Mouse (Mus musculus) kidney, adult 2 months (tissue): Measurements from ENCODE around the gene Ap5b1. TPM values are rescaled to one million over a fixed set of nuclear protein-coding genes. Genes with fewer than 3 reads are reported as not detected.

Source experiments
- DNase-seq: peaks from one replicate; pipeline ENCODE4 v3.0.0; 2021
- H3K27ac ChIP-seq: fragments of 200-500 bp; 2 replicates; pipeline ENCODE4 v1.5.1; 2012; ENCODE audit warnings: low read depth, low read length, control low read depth, inconsistent platforms; ENCODE audit not compliant: insufficient read depth
- H3K27me3 ChIP-seq: fragments of 200-500 bp; replicated peaks from 2 replicates; pipeline ENCODE4 v1.6.1; 2012; ENCODE audit warnings: mild to moderate bottlenecking, moderate library complexity, low read length, inconsistent platforms; ENCODE audit not compliant: control insufficient read depth, insufficient read depth
- H3K36me3 ChIP-seq: fragments of 200-500 bp; 2 replicates; pipeline ENCODE4 v1.6.1; 2012; ENCODE audit warnings: mild to moderate bottlenecking, moderate library complexity, low read length, inconsistent platforms; ENCODE audit not compliant: control insufficient read depth, insufficient read depth
- H3K4me1 ChIP-seq: fragments of 200-500 bp; 2 replicates; pipeline ENCODE4 v1.6.1; 2011; ENCODE audit warnings: low read length; ENCODE audit not compliant: control insufficient read depth, insufficient read depth
- H3K4me3 ChIP-seq: fragments of 200-500 bp; 2 replicates; pipeline ENCODE4 v1.5.1; 2011; ENCODE audit warnings: mild to moderate bottlenecking, low read depth, low read length, control low read depth; ENCODE audit not compliant: insufficient read depth
- CTCF ChIP-seq: fragments of 200-500 bp; conservative IDR thresholded peaks from 2 replicates; pipeline ENCODE4 v1.5.1; 2011; ENCODE audit warnings: low read depth, mild to moderate bottlenecking, control low read depth, low read length, moderate library complexity, mixed read lengths; ENCODE audit not compliant: insufficient read depth, insufficient read length
- POLR2A ChIP-seq: fragments of 200-500 bp; IDR thresholded peaks from one replicate; pipeline ENCODE4 v1.6.1; 2011; ENCODE audit warnings: low read depth, low read length, control low read depth
- WGBS: fragments of 180-500 bp; shearing (Covaris S2); methylation state at CpG from one replicate; pipeline ENCODE4 v1.1.7; 2018; 5-methylcytosine and 5-hydroxymethylcytosine counted together
- polyA plus RNA-seq: library from polyadenylated mRNA; depleted of rRNA; stranded (reverse); fragments of >200 nt; gene quantifications from 2 replicates; pipeline ENCODE4 v1.2.3, GENCODE M21; 2012

Gene Ap5b1
- polyA plus RNA-seq, 1 experiment: 10.2 TPM

GRCm38 (mm10) chr19:5601752-5602541 is 34.1 kb downstream of the Ap5b1 start, which contains the start of gene Rnaseh2c:
TSS of gene Rnaseh2c (plus strand) at chr19:5601873.
- no peaks in the 10 kb centered on the region for H3K36me3 ChIP-seq
- WGBS: under 1% methylated on average over 64 of the region's 64 CpGs
- TF ChIP-seq CTCF: no peak
- TF ChIP-seq POLR2A: no peak
- peak; percentile 86 for DNase-seq
- peak within 1 kb of the TSS; percentile 74 for H3K4me3 ChIP-seq
- H3K4me1 ChIP-seq: peaks cover 5% of the 10 kb centered on the region; the same call in 1 of the 2 replicates
- peak within 1 kb of the TSS; percentile 10; the same call in 1 of the 2 replicates for H3K27ac ChIP-seq
- H3K27me3 ChIP-seq: no peaks in the 10 kb centered on the region

- DNase-seq: no peak
- 82% methylated on average over 7 of the region's 7 CpGs for WGBS
- Histone ChIP-seq H3K36me3 (no peaks in the 10 kb centered on the region), H3K27me3 (no peaks in the 10 kb centered on the region), H3K27ac (no peak overlapping the region), H3K4me1 (peaks cover 5% of the 10 kb centered on the region; the same call in 1 of the 2 replicates), H3K4me3 (no peak overlapping the region)
- TF ChIP-seq POLR2A (no peak), CTCF (no peak)
Observed at GRCm38 (mm10) chr19:5603664-5604063, 35.8 kb downstream of the Ap5b1 start.

GRCm38 (mm10) chr19:5605126-5605525 is 37.3 kb downstream of the Ap5b1 start:
- Histone ChIP-seq H3K27ac (no peak overlapping the region), H3K4me1 (peaks cover 7% of the 10 kb centered on the region; the same call in 1 of the 2 replicates), H3K4me3 (no peak overlapping the region), H3K36me3 (no peaks in the 10 kb centered on the region), H3K27me3 (no peaks in the 10 kb centered on the region)
- no peak for TF ChIP-seq CTCF
- no peak for TF ChIP-seq POLR2A
- whole genome bisulfite sequencing: 87% methylated on average over 7 of the region's 7 CpGs
- DNase-seq: no peak

- no peaks in the 10 kb centered on the region for H3K27me3 ChIP-seq
- TF ChIP-seq POLR2A: no peak
Observed at GRCm38 (mm10) chr19:5606196-5606595, 38.4 kb downstream of the Ap5b1 start.

GRCm38 (mm10) chr19:5607705-5608410 is 40.0 kb downstream of the Ap5b1 start:
- DNase-seq: no peak
- H3K36me3 ChIP-seq: no peaks in the 10 kb centered on the region
- 94% methylated on average over 26 of the region's 26 CpGs for WGBS
- H3K27ac ChIP-seq: no peak overlapping the region
- no peak for TF ChIP-seq POLR2A
- no peak for TF ChIP-seq CTCF
- H3K4me3 ChIP-seq: no peak overlapping the region
- peaks cover 6% of the 10 kb centered on the region; the same call in 1 of the 2 replicates for H3K4me1 ChIP-seq
- no peaks in the 10 kb centered on the region for H3K27me3 ChIP-seq

More at GRCm38 (mm10) chr19:5606196-5606595, 38.4 kb downstream of the Ap5b1 start:
- H3K27ac ChIP-seq: no peak overlapping the region
- no peak for DNase-seq
- H3K4me1 ChIP-seq: peaks cover 11% of the 10 kb centered on the region; the same call in 1 of the 2 replicates
- 75% methylated on average over 8 of the region's 8 CpGs for WGBS
- no peaks in the 10 kb centered on the region for H3K36me3 ChIP-seq
- H3K4me3 ChIP-seq: no peak overlapping the region

- DNase-seq: no peak
- H3K27ac ChIP-seq: no peak overlapping the region
- TF ChIP-seq CTCF: no peak
- TF ChIP-seq POLR2A: no peak
- WGBS: 94% methylated on average over 13 of the region's 13 CpGs
- H3K4me1 ChIP-seq: peaks cover 6% of the 10 kb centered on the region; the same call in 1 of the 2 replicates
- no peak overlapping the region for H3K4me3 ChIP-seq
- H3K27me3 ChIP-seq: no peaks in the 10 kb centered on the region
- no peaks in the 10 kb centered on the region for H3K36me3 ChIP-seq
Observed at GRCm38 (mm10) chr19:5608707-5609106, 40.9 kb downstream of the Ap5b1 start.

GRCm38 (mm10) chr19:5609171-5609546 is 41.3 kb downstream of the Ap5b1 start:
- DNase-seq: no peak
- H3K4me3 ChIP-seq: peak overlapping the region; percentile 57
- 41% methylated on average over 10 of the region's 10 CpGs for WGBS
- no peaks in the 10 kb centered on the region for H3K27me3 ChIP-seq
- H3K27ac ChIP-seq: peak overlapping the region; percentile 41; the same call in 1 of the 2 replicates
- no peak for TF ChIP-seq CTCF
- TF ChIP-seq POLR2A: no peak
- peaks cover 6% of the 10 kb centered on the region; the same call in 1 of the 2 replicates for H3K4me1 ChIP-seq
- no peaks in the 10 kb centered on the region for H3K36me3 ChIP-seq
